Mouse (Mus musculus): Measurements from ENCODE around the gene C1qtnf7. TPM values are rescaled to one million over a fixed set of nuclear protein-coding genes. Genes with fewer than 3 reads are reported as not detected.

Gene C1qtnf7
- polyA plus RNA-seq (2017; shearing (Covaris generic)): under 1 TPM in 1 of 2 experiments, not detected in 1; 0.60 TPM

DNA sequence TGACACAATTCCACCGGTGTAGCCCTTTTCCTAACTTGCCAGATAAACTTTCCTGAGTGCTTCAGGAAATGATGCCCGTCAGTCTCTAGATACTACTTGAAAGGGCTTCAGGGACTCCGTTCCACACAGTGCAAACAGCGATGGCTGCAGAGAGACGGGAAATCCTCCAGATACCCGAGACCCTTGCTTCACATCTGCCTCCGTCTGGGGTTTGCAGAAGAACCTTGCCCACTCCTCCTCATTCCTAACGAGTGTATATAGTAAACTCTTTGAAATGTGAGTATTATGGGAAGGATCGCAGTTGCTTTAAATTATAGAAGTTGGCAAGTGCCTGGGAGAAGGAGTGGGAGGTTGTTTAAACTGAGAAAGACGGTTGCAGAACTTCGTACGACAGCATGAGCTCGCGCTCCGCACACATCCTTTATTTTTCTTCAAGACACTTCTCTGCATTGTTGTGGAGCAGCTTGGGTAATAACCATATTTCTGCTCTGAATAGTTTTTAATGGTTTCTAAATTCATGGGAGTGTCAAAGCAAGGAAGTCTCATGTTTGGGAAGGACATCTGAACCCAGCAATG, at the start of gene C1qtnf7:
Gene C1qtnf7, plus strand, starts transcription at position 138 of the 576 bp plus-strand sequence.

DNA sequence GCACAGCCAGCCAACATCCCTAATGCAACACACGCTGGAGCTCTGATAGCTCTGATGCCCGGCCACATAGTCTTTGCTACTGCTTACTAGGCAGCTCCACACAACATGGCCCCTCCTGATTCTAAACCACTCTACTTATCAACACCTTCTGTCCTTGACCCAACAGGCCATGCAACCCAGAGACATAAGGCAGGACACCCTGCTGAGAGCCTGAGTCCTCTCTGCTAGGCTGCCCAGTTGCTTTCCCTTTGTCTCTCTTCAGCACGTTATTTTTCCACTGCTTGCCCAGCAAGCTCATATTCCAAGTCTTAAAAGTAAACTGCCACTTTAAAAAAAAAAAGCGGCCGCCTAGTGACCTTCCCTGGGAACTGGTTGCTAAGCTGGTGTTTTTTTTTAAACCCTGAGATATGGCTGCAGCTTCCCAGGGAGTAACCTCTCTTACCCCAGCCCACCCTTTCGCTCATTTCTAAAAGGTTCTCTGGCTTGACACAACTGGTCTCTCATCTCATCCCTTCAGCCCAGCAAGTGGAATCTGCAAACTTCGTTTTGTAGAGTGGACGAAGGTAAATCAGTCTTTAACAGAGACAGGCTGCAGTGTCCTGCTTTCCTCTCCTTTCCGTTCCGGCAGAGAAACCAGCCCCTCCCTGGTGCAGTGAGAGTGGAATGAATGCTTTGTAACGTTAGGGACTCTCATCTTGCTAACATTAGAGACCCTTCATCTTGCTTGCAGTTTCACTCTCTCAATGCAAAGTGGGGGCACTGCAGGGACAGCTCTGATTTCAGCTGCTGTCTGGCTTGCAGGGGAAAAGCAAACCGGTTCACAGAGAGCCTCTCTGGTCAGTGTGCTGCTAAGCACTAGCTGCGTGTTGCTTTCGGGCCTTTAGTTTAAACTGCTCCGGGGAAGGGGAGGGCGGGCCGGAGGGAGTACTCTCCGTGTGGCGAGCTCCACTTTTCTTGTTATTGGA, 146.9 kb downstream of the C1qtnf7 start, which contains the start of gene Cc2d2a:
Gene Cc2d2a, plus strand, starts transcription at position 350 of the 965 bp plus-strand sequence.

Other genes starting within 250 kb of the C1qtnf7 start
- gene Cc2d2a, start 146.8 kb downstream of the C1qtnf7 start, polyA plus RNA-seq (2017; shearing (Covaris generic)): 1 to 10 TPM in 1 of 2 experiments, under 1 TPM in 1; 0.95 to 1.5 TPM

Measured in inflammation-experienced regulatory T-cells (primary cell).